Mouse (Mus musculus) olfactory bulb, adult 2 months (tissue): ENCODE measurements around the gene Dapk1.

Experiments used
- CTCF ChIP-seq: fragments of 200-500 bp; IDR thresholded peaks from 2 replicates; pipeline ENCODE4 v1.5.1; 2012; ENCODE audit warnings: low read depth, mild to moderate bottlenecking, low read length, moderate library complexity; ENCODE audit not compliant: insufficient read depth
- POLR2A ChIP-seq: fragments of 200-500 bp; IDR thresholded peaks from 2 replicates; pipeline ENCODE4 v1.6.1; 2012; ENCODE audit warnings: mild to moderate bottlenecking, low read depth, low read length, moderate library complexity; ENCODE audit not compliant: insufficient read depth

DNA sequence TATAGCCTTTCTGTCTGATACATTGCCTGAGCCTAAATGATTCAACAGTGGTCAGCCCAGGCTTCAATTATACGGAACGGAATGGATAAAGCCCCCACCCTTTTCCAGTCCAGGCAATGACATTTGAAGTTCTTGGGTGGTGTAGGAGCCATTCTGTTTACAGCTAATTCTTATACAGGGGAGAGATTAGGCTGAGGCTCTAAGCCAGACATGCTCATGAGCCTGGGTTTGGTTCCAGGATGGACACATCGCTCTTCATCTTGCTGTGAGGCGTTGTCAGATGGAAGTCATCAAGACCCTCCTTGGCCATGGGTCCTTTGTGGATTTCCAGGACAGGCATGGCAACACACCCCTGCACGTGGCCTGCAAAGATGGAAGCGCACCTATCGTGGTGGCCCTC lies 128.8 kb downstream of the Dapk1 start:
- TF ChIP-seq CTCF (no peak), POLR2A (no peak)
